Mouse (Mus musculus) left cerebral cortex, adult 6 months (tissue): ENCODE data around the gene Nrg4. TPM values are rescaled to one million over a fixed set of nuclear protein-coding genes. Genes with fewer than 3 reads are reported as not detected.

ENCODE experiments used
- long read RNA-seq, 2 experiments: library from polyadenylated mRNA; unstranded; transcript quantifications; one replicate each; pipeline ENCODE4 v2.0.0; 2019 to 2020
- polyA plus RNA-seq: library from polyadenylated mRNA; unstranded; fragments of <200 nt; fragmentation: Nextera tagmentation; gene quantifications from 2 replicates; pipeline ENCODE4 v1.2.3, GENCODE M21; 2021

The Nrg4 gene
- 0.48 and 1.6 TPM in 2 replicates for polyA plus RNA-seq
- long read RNA-seq, experiment 1, result 0 reads
- long read RNA-seq, experiment 2, result 0 reads

GRCm38 (mm10) chr9:55326515-55327233 is at the start of gene Nrg4, which contains the start of gene Tmem266:
Gene Nrg4 (minus strand): TSS chr9:55326844.
Gene Tmem266 (plus strand): TSS chr9:55326913.

GRCm38 (mm10) chr9:55208790-55209481 is 117.7 kb downstream of the Nrg4 start, which contains the start of gene Fbxo22:
Gene Fbxo22 (plus strand): TSS chr9:55208925.

Other genes with a start within 250 kb of the Nrg4 start
- gene Ube2q2, start 178.0 kb downstream of the Nrg4 start, polyA plus RNA-seq, result 28.4 TPM in 2 replicates
- 40.3 and 52.0 TPM in 2 replicates for gene Fbxo22, start 117.9 kb downstream of the Nrg4 start, polyA plus RNA-seq
- 2.5 and 2.6 TPM in 2 replicates for gene Tmem266, start 69 bp upstream of the Nrg4 start, polyA plus RNA-seq
- gene Etfa, start 185.4 kb upstream of the Nrg4 start, polyA plus RNA-seq, result 78.8 and 90.5 TPM in 2 replicates
- not detected in 2 replicates for gene Isl2, start 211.8 kb upstream of the Nrg4 start, polyA plus RNA-seq